Mouse (Mus musculus): ENCODE results near the gene Kmt2c. TPM values are rescaled to one million over a fixed set of nuclear protein-coding genes. Genes with fewer than 3 reads are reported as not detected.

The Kmt2c gene
- total RNA-seq, 4 experiments from 2014 or later = 59.1 to 77.3 (median 64.4) TPM

GRCm38 (mm10) chr5:25383581-25383980 lies 115.0 kb downstream of the Kmt2c start:
- peak in 1 of 2 experiments; percentile 18 for DNase-seq (ENCODE audit: low spot score in 2 of 2)

- DNase-seq (ENCODE audit: low spot score in 2 of 2) = no peak
Measured at GRCm38 (mm10) chr5:25379188-25379587, 119.4 kb downstream of the Kmt2c start.

- no peak for DNase-seq (ENCODE audit: low spot score in 2 of 2)
Measured at GRCm38 (mm10) chr5:25368420-25368819, 130.2 kb downstream of the Kmt2c start.

- no peak for DNase-seq (ENCODE audit: low spot score in 2 of 2)
Measured at GRCm38 (mm10) chr5:25367126-25367525, 131.5 kb downstream of the Kmt2c start.

- DNase-seq (ENCODE audit: low spot score in 2 of 2) = no peak
Measured at GRCm38 (mm10) chr5:25353509-25353908, 145.1 kb downstream of the Kmt2c start.

GRCm38 (mm10) chr5:25331322-25331721 lies 167.3 kb downstream of the Kmt2c start:
- no peak for DNase-seq (ENCODE audit: low spot score in 2 of 2)

GRCm38 (mm10) chr5:25313881-25314280 lies 184.7 kb downstream of the Kmt2c start:
- DNase-seq (ENCODE audit: low spot score in 2 of 2) = no peak

- no peak for DNase-seq (ENCODE audit: low spot score in 2 of 2)
Measured at GRCm38 (mm10) chr5:25310226-25310625, 188.4 kb downstream of the Kmt2c start.

- DNase-seq (ENCODE audit: low spot score in 2 of 2) = peak in 1 of 2 experiments; percentile 45
Measured at GRCm38 (mm10) chr5:25296830-25297229, 201.8 kb downstream of the Kmt2c start.

GRCm38 (mm10) chr5:25283988-25284387 lies 214.6 kb downstream of the Kmt2c start:
- no peak for DNase-seq (ENCODE audit: low spot score in 2 of 2)

- no peak for DNase-seq (ENCODE audit: low spot score in 2 of 2)
Measured at GRCm38 (mm10) chr5:25276365-25276764, 222.2 kb downstream of the Kmt2c start.

- DNase-seq (ENCODE audit: low spot score in 2 of 2) = no peak
Measured at GRCm38 (mm10) chr5:25275629-25276028, 223.0 kb downstream of the Kmt2c start.

GRCm38 (mm10) chr5:25268258-25268888 lies 230.2 kb downstream of the Kmt2c start:
- no peak for DNase-seq (ENCODE audit: low spot score in 2 of 2)

- no peak for DNase-seq (ENCODE audit: low spot score in 2 of 2)
Measured at GRCm38 (mm10) chr5:25262266-25262665, 236.3 kb downstream of the Kmt2c start.

GRCm38 (mm10) chr5:25261452-25261851 lies 237.1 kb downstream of the Kmt2c start:
- DNase-seq (ENCODE audit: low spot score in 2 of 2) = no peak

- peak in 1 of 2 experiments; percentile 80 for DNase-seq (ENCODE audit: low spot score in 2 of 2)
Measured at GRCm38 (mm10) chr5:25256686-25257085, 241.9 kb downstream of the Kmt2c start.

- no peak for DNase-seq (ENCODE audit: low spot score in 2 of 2)
Measured at GRCm38 (mm10) chr5:25254491-25254890, 244.1 kb downstream of the Kmt2c start.

- DNase-seq (ENCODE audit: low spot score in 2 of 2) = no peak
Measured at GRCm38 (mm10) chr5:25252825-25253544, 245.6 kb downstream of the Kmt2c start.

- no peak for DNase-seq (ENCODE audit: low spot score in 2 of 2)
Measured at GRCm38 (mm10) chr5:25252423-25252822, 246.2 kb downstream of the Kmt2c start.

- no peak for DNase-seq (ENCODE audit: low spot score in 2 of 2)
Measured at GRCm38 (mm10) chr5:25247036-25247435, 251.5 kb downstream of the Kmt2c start.

- no peak for DNase-seq (ENCODE audit: low spot score in 2 of 2)
Measured at GRCm38 (mm10) chr5:25246473-25246865, 252.1 kb downstream of the Kmt2c start.

- no peak for DNase-seq (ENCODE audit: low spot score in 2 of 2)
Measured at GRCm38 (mm10) chr5:25245806-25246472, 252.6 kb downstream of the Kmt2c start.

Data from left cerebral cortex, adult 8-10 months (tissue).